Mouse (Mus musculus): ENCODE measurements at regions not wholly inside any gene's neighbourhood (a gene's known extent, or its start where the extent isn't known, plus 50 kb on each side); places are given as distances from the start of the nearest gene placed in this dataset.
"Not testable (repeated sequence)": the region's sequence is repeated elsewhere in the genome, so short reads cannot be mapped to it uniquely, and the experiment has no call there.

GRCm38 (mm10) chr10:84308746-84309145, 131.7 kb downstream of the Nuak1 start:
- DNase-seq (ENCODE audit: low read depth, low spot score) = not testable (repeated sequence)

DNA sequence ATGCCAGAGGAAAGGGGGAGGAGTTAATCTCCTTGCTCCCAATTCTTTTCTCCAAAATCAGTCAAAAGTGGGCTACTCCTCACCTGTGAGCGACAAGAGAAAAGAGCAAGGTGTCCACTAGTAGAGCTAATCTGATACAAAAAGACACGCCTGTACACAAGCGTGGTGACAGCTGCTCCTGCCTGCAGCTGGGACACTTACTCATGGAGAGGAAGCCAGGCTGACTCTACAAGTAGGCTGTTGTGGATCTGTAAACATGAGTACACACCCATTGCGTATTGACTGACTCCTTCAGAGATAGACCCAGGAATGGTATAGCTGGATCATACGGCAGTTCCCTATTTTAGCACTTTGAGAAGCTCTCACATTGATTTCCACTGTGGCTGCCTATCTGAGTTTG, 129.7 kb downstream of the Nuak1 start:
- DNase-seq (ENCODE audit: low read depth, low spot score) = no peak

- peak; percentile 82 for DNase-seq (ENCODE audit: low read depth, low spot score)
These were observed 127.7 kb downstream of the Nuak1 start for GRCm38 (mm10) chr10:84312656-84313055.

DNA sequence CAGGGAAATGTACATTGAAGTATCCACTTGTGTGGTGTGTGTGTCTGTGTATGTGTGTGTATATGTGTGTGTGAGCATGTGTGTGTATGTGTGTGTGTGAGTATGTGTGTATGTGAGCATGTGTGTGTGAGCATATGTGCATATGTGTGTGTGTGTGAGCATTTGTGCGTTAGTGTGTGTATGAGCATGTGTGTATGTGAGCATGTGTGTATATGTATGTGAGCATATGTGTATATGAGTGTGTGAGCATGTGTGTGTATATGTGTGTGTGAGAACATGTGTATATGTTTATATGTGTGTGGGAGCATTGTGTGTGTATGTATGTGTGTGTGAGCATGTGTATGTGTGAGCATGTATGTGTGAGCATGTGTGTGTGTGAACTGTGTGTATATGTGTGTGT, 123.5 kb downstream of the Nuak1 start:
- DNase-seq (ENCODE audit: low read depth, low spot score) = no peak

GRCm38 (mm10) chr10:84317960-84318359, 122.4 kb downstream of the Nuak1 start:
- DNase-seq (ENCODE audit: low read depth, low spot score) = no peak
